Mouse (Mus musculus): Measurements from ENCODE around the gene Ehmt2.
"Not testable (repeated sequence)": the region's sequence is repeated elsewhere in the genome, so short reads cannot be mapped to it uniquely, and the experiment has no call there.

The Ehmt2 gene

GRCm38 (mm10) chr17:34927306-34928019, 29.2 kb downstream of the Ehmt2 start:
- DNase-seq (ENCODE audit: low read depth) = no peak

GRCm38 (mm10) chr17:34928841-34929240, 30.6 kb downstream of the Ehmt2 start:
- DNase-seq (ENCODE audit: low read depth) = no peak

- peak; percentile 99 for DNase-seq (ENCODE audit: low read depth)
Observed at GRCm38 (mm10) chr17:34931061-34931734, 32.9 kb downstream of the Ehmt2 start, which contains the start of gene Neu1. Gene Neu1 (plus strand): TSS chr17:34931253.

GRCm38 (mm10) chr17:34931735-34932098, 33.4 kb downstream of the Ehmt2 start:
- DNase-seq (ENCODE audit: low read depth) = peak; percentile 68

GRCm38 (mm10) chr17:34932287-34932686, 34.0 kb downstream of the Ehmt2 start:
- DNase-seq (ENCODE audit: low read depth) = peak; percentile 60

- DNase-seq (ENCODE audit: low read depth) = no peak
Observed at GRCm38 (mm10) chr17:34934031-34934430, 35.8 kb downstream of the Ehmt2 start.

- DNase-seq (ENCODE audit: low read depth) = no peak
Observed at GRCm38 (mm10) chr17:34934830-34935229, 36.6 kb downstream of the Ehmt2 start.

GRCm38 (mm10) chr17:34937960-34938505, 39.8 kb downstream of the Ehmt2 start:
- no peak for DNase-seq (ENCODE audit: low read depth)

- no peak for DNase-seq (ENCODE audit: low read depth)
Observed at GRCm38 (mm10) chr17:34941344-34942041, 43.2 kb downstream of the Ehmt2 start.

GRCm38 (mm10) chr17:34943128-34943815, 45.0 kb downstream of the Ehmt2 start:
- DNase-seq (ENCODE audit: low read depth) = no peak

- no peak for DNase-seq (ENCODE audit: low read depth)
Observed at GRCm38 (mm10) chr17:34944362-34944761, 46.1 kb downstream of the Ehmt2 start.

GRCm38 (mm10) chr17:34946486-34947140, 48.3 kb downstream of the Ehmt2 start:
- DNase-seq (ENCODE audit: low read depth) = no peak

- DNase-seq (ENCODE audit: low read depth) = peak; percentile 59
Observed at GRCm38 (mm10) chr17:34947606-34948005, 49.3 kb downstream of the Ehmt2 start.

- DNase-seq (ENCODE audit: low read depth) = not testable (repeated sequence)
Observed at GRCm38 (mm10) chr17:34948721-34949552, 50.7 kb downstream of the Ehmt2 start.

- DNase-seq (ENCODE audit: low read depth) = no peak
Observed at GRCm38 (mm10) chr17:34949553-34949969, 51.3 kb downstream of the Ehmt2 start.

- peak; percentile 50 for DNase-seq (ENCODE audit: low read depth)
Observed at GRCm38 (mm10) chr17:34950514-34951455, 52.5 kb downstream of the Ehmt2 start.

GRCm38 (mm10) chr17:34951636-34952377, 53.5 kb downstream of the Ehmt2 start:
- DNase-seq (ENCODE audit: low read depth) = no peak

GRCm38 (mm10) chr17:34952378-34953040, 54.2 kb downstream of the Ehmt2 start:
- peak; percentile 91 for DNase-seq (ENCODE audit: low read depth)
